Mouse (Mus musculus) lung, adult 2 months (tissue): Measurements from ENCODE around the gene Elobl. TPM values are rescaled to one million over a fixed set of nuclear protein-coding genes. Genes with fewer than 3 reads are reported as not detected.

Experiments
- DNase-seq: peaks from one replicate; pipeline ENCODE4 v3.0.0; 2022
- H3K4me1 ChIP-seq: fragments of 200-500 bp; 2 replicates; pipeline ENCODE4 v1.6.1; 2011; ENCODE audit warnings: low read length; ENCODE audit not compliant: control insufficient read depth, insufficient read depth
- H3K4me3 ChIP-seq: fragments of 200-500 bp; replicated peaks from 2 replicates; pipeline ENCODE3; 2011; ENCODE audit warnings: low read depth, mild to moderate bottlenecking, control low read depth, low read length; ENCODE audit errors: extremely low read depth
- CTCF ChIP-seq: fragments of 200-500 bp; IDR thresholded peaks from 2 replicates; pipeline ENCODE4 v1.5.1; 2011; ENCODE audit warnings: mild to moderate bottlenecking, low read length, control low read depth; ENCODE audit not compliant: insufficient read depth
- POLR2A ChIP-seq: fragments of 200-500 bp; IDR thresholded peaks from 2 replicates; pipeline ENCODE4 v1.6.1; 2011; ENCODE audit warnings: low read depth, mild to moderate bottlenecking, control low read depth, low read length, borderline replicate concordance; ENCODE audit errors: extremely low read depth
- WGBS: fragments of 180-500 bp; shearing (Covaris S2); methylation state at CpG from one replicate; pipeline ENCODE4 v1.1.7; 2018; 5-methylcytosine and 5-hydroxymethylcytosine counted together
- polyA plus RNA-seq: library from polyadenylated mRNA; depleted of rRNA; stranded (reverse); fragments of >200 nt; gene quantifications from 2 replicates; pipeline ENCODE4 v1.2.3, GENCODE M21; 2012; rRNA removed

Gene Elobl
- polyA plus RNA-seq = 0.97 and 1.3 TPM in 2 replicates

GRCm38 (mm10) chr11:88966881-88967361, at the start of gene Elobl:
Elobl (minus strand) TSS chr11:88966931.
- 95% methylated on average over 2 of the region's 3 CpGs for WGBS
- H3K4me1 ChIP-seq = no peaks in the 10 kb centered on the region

GRCm38 (mm10) chr11:89012241-89012640, 45.5 kb upstream of the Elobl start:
- DNase-seq = no peak
- no peak for TF ChIP-seq POLR2A
- no peak for TF ChIP-seq CTCF
- Histone ChIP-seq H3K4me1 (no peaks in the 10 kb centered on the region; the same call in 1 of the 2 replicates), H3K4me3 (no peak overlapping the region)
- WGBS = 86% methylated on average over 5 of the region's 5 CpGs

More at GRCm38 (mm10) chr11:88966881-88967361, at the start of gene Elobl:
- no peak within 1 kb of the TSS for H3K4me3 ChIP-seq
- DNase-seq = no peak
- TF ChIP-seq POLR2A (no peak), CTCF (no peak)

GRCm38 (mm10) chr11:89009496-89009895, 42.8 kb upstream of the Elobl start:
- Histone ChIP-seq H3K4me3 (no peak overlapping the region), H3K4me1 (no peaks in the 10 kb centered on the region; the same call in 1 of the 2 replicates)
- TF ChIP-seq CTCF (no peak), POLR2A (no peak)
- no peak for DNase-seq
- WGBS = 62% methylated on average over 7 of the region's 7 CpGs

- H3K4me1 ChIP-seq = no peaks in the 10 kb centered on the region; the same call in 1 of the 2 replicates
- WGBS = 77% methylated on average over 9 of the region's 9 CpGs
- H3K4me3 ChIP-seq = no peak overlapping the region
- DNase-seq = no peak
- no peak for TF ChIP-seq POLR2A
- TF ChIP-seq CTCF = no peak
These were observed 42.3 kb upstream of the Elobl start for GRCm38 (mm10) chr11:89009066-89009465.

GRCm38 (mm10) chr11:89007582-89007981, 40.9 kb upstream of the Elobl start:
- TF ChIP-seq POLR2A = no peak
- no peak for TF ChIP-seq CTCF
- no peak for DNase-seq
- 79% methylated on average over 3 of the region's 3 CpGs for WGBS
- no peak overlapping the region for H3K4me3 ChIP-seq
- peaks cover 5% of the 10 kb centered on the region for H3K4me1 ChIP-seq

GRCm38 (mm10) chr11:89006404-89006803, 39.7 kb upstream of the Elobl start:
- no peak for DNase-seq
- TF ChIP-seq POLR2A (no peak), CTCF (no peak)
- peaks cover 11% of the 10 kb centered on the region for H3K4me1 ChIP-seq

GRCm38 (mm10) chr11:89005473-89005872, 38.7 kb upstream of the Elobl start:
- no peak overlapping the region for H3K4me3 ChIP-seq
- DNase-seq = no peak
- TF ChIP-seq POLR2A (no peak), CTCF (no peak)
- 57% methylated on average over 5 of the region's 5 CpGs for WGBS
- H3K4me1 ChIP-seq = peaks cover 18% of the 10 kb centered on the region

More at GRCm38 (mm10) chr11:89006404-89006803, 39.7 kb upstream of the Elobl start:
- H3K4me3 ChIP-seq = no peak overlapping the region

- Histone ChIP-seq H3K4me1 (peaks cover 18% of the 10 kb centered on the region), H3K4me3 (no peak overlapping the region)
- no peak for TF ChIP-seq POLR2A
- no peak for TF ChIP-seq CTCF
- no peak for DNase-seq
- WGBS = 45% methylated on average over 4 of the region's 4 CpGs
These were observed 37.0 kb upstream of the Elobl start for GRCm38 (mm10) chr11:89003726-89004125.

- DNase-seq = no peak
- Histone ChIP-seq H3K4me1 (peaks cover 18% of the 10 kb centered on the region), H3K4me3 (no peak overlapping the region)
- no peak for TF ChIP-seq CTCF
- no peak for TF ChIP-seq POLR2A
- 22% methylated on average over 6 of the region's 6 CpGs for WGBS
These were observed 36.3 kb upstream of the Elobl start for GRCm38 (mm10) chr11:89003078-89003477.

GRCm38 (mm10) chr11:89002621-89003020, 35.9 kb upstream of the Elobl start:
- Histone ChIP-seq H3K4me1 (peaks cover 18% of the 10 kb centered on the region), H3K4me3 (no peak overlapping the region)
- WGBS = 25% methylated on average over 5 of the region's 5 CpGs
- no peak for DNase-seq
- TF ChIP-seq POLR2A (no peak), CTCF (no peak)

GRCm38 (mm10) chr11:89002068-89002467, 35.3 kb upstream of the Elobl start:
- WGBS = 70% methylated on average over 5 of the region's 5 CpGs
- H3K4me1 ChIP-seq = peaks cover 18% of the 10 kb centered on the region
- DNase-seq = no peak
- TF ChIP-seq CTCF (no peak), POLR2A (no peak)
- no peak overlapping the region for H3K4me3 ChIP-seq
